Mouse (Mus musculus): ENCODE results near the gene Edc3. TPM values are rescaled to one million over a fixed set of nuclear protein-coding genes. Genes with fewer than 3 reads are reported as not detected.

Gene Edc3
- total and polyA plus RNA-seq, 2 experiments from 2014 or later: 3.7 to 10.6 TPM

DNA sequence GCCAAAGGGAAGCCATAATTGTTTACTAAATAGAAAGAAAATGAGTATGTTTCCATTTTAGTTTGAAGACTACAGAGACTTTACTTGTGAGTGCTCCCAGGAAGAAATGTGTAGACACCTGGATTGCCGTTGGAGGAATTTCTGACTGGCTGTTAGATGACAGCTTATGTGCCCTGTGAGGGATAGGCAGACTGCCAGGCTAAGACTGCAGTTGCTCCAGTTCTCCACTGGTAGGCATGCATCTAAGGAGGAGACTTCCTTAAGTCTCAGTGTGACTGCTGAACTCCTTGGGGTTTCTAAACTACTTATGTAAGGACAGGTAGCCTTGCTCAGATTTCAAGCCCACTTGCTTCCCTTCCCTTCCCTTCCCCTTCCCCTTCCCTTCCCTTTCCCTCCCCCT, 20.0 kb downstream of the Edc3 start:
- ATAC-seq (ENCODE audit: insufficient read depth, low read depth) (no peak), DNase-seq (ENCODE audit: low spot score) (no peak)
- WGBS: 91% methylated on average over 1 of the region's 1 CpGs
- no peak for TF ChIP-seq CTCF (IDR thresholded peaks at IDR 0.05; ENCODE audit: low read depth)
- TF ChIP-seq EP300 (IDR thresholded peaks at IDR 0.05; ENCODE audit: low read depth): no peak
- H3K9me3 ChIP-seq (replicated peaks; ENCODE audit: control insufficient read depth, low read length): no peaks in the 10 kb centered on the region
- no peak overlapping the region for H3K4me3 ChIP-seq (ENCODE audit: low read depth, low read length)
- peaks cover 12% of the 10 kb centered on the region for H3K4me1 ChIP-seq (ENCODE audit: control insufficient read depth, insufficient read depth)
- H3K9ac ChIP-seq (replicated peaks; ENCODE audit: low read depth, low read length): no peak overlapping the region
- peaks cover 41% of the 10 kb centered on the region for H3K36me3 ChIP-seq (replicated peaks; ENCODE audit: control insufficient read depth, insufficient read depth, low read length)
- H3K27ac ChIP-seq (ENCODE audit: low read depth): no peak overlapping the region
- no peaks in the 10 kb centered on the region for H3K27me3 ChIP-seq (ENCODE audit: control insufficient read depth, insufficient read depth, low read length)
- H3K4me2 ChIP-seq (ENCODE audit: low read depth, low read length): no peak overlapping the region

DNA sequence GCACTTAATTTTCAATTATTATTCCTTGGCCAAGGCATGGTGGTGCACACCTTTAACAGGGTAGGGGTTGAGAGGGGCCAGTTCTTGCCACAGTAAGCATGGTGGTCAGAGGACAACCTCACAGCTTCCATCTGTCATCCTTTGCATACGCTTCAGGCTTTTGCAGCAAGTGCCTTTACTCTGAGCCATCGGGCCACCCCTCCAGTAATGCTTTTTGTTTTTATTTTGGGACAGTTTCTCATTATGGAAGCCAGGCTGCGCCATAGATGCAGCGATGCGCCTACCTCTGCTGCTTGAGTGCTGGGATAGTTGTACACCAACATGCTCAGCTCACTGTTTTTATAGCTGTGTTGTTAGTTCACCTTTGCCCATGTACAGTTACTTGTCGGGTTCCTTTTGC, 25.3 kb downstream of the Edc3 start:
- Histone ChIP-seq H3K27me3 (ENCODE audit: control insufficient read depth, insufficient read depth, low read length) (no peaks in the 10 kb centered on the region), H3K4me2 (ENCODE audit: low read depth, low read length) (no peak overlapping the region), H3K9me3 (replicated peaks; ENCODE audit: control insufficient read depth, low read length) (no peaks in the 10 kb centered on the region), H3K4me1 (ENCODE audit: control insufficient read depth, insufficient read depth) (peaks cover 4% of the 10 kb centered on the region; the same call in 1 of the 2 replicates), H3K36me3 (replicated peaks; ENCODE audit: control insufficient read depth, insufficient read depth, low read length) (peaks cover 28% of the 10 kb centered on the region; the same call in 1 of the 2 replicates), H3K4me3 (ENCODE audit: low read depth, low read length) (no peak overlapping the region), H3K9ac (replicated peaks; ENCODE audit: low read depth, low read length) (no peak overlapping the region), H3K27ac (ENCODE audit: low read depth) (no peak overlapping the region)
- DNase-seq (ENCODE audit: low spot score) (no peak), ATAC-seq (ENCODE audit: insufficient read depth, low read depth) (no peak)
- WGBS: 93% methylated on average over 6 of the region's 6 CpGs
- TF ChIP-seq CTCF (IDR thresholded peaks at IDR 0.05; ENCODE audit: low read depth): no peak
- no peak for TF ChIP-seq EP300 (IDR thresholded peaks at IDR 0.05; ENCODE audit: low read depth)

DNA sequence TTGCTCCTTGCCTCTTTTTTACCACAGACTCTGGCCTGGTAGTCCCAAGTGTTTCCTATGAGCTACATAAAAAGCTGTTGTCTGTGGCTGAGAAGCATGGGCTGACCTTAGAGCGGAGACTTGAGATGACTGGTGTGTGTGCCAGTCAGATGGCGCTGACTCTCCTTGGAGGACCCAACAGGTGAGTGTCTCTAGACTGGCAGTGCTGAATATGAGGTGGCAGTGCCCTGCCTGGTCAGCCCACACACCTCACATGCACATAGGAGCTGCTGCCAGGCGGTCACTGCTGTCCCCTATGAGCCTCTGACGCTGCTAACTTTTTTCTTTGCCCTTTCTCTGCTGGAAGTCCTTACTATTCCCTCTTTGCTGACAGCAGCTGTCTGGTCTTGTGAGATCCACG, 31.5 kb downstream of the Edc3 start:
- ATAC-seq (ENCODE audit: insufficient read depth, low read depth) (no peak), DNase-seq (ENCODE audit: low spot score) (no peak)
- TF ChIP-seq CTCF (IDR thresholded peaks at IDR 0.05; ENCODE audit: low read depth): no peak
- no peak for TF ChIP-seq EP300 (IDR thresholded peaks at IDR 0.05; ENCODE audit: low read depth)
- Histone ChIP-seq H3K9ac (replicated peaks; ENCODE audit: low read depth, low read length) (no peak overlapping the region), H3K36me3 (replicated peaks; ENCODE audit: control insufficient read depth, insufficient read depth, low read length) (peaks cover 44% of the 10 kb centered on the region), H3K27ac (ENCODE audit: low read depth) (no peak overlapping the region), H3K4me3 (ENCODE audit: low read depth, low read length) (no peak overlapping the region), H3K4me2 (ENCODE audit: low read depth, low read length) (no peak overlapping the region), H3K4me1 (ENCODE audit: control insufficient read depth, insufficient read depth) (peaks cover 4% of the 10 kb centered on the region; the same call in 1 of the 2 replicates), H3K27me3 (ENCODE audit: control insufficient read depth, insufficient read depth, low read length) (no peaks in the 10 kb centered on the region), H3K9me3 (replicated peaks; ENCODE audit: control insufficient read depth, low read length) (no peaks in the 10 kb centered on the region)
- 89% methylated on average over 5 of the region's 5 CpGs for WGBS

DNA sequence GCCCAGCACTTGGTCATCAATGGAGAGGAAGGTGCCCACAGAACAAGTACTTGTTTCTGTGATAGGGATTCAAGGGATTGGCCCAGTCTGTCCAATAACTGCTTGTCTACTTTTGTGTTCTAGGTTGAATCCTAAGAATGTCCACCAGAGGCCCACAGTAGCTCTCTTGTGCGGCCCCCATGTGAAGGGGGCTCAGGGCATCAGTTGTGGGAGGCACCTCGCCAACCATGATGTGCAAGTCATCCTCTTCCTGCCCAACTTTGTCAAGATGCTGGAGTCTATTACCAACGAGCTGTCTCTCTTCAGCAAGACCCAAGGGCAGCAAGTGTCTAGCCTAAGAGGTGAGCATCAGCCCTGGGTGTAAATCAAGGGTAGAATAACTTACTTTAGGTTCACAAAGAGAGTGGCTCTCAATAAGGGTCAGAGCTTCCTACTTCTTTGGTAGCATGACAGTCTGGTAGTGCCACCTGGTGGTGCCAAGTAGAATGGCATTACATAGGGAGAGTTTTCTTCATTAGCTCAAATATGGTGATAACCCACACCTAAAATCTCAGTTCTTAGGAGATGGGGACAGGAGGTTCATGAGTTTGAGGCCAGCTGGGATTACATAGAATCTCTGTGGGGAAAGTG, 36.2 kb downstream of the Edc3 start:
- no peaks in the 10 kb centered on the region for H3K9me3 ChIP-seq (replicated peaks; ENCODE audit: control insufficient read depth, low read length)
- 71% methylated on average over 3 of the region's 3 CpGs for WGBS
- H3K27ac ChIP-seq (ENCODE audit: low read depth): no peak overlapping the region
- H3K4me1 ChIP-seq (ENCODE audit: control insufficient read depth, insufficient read depth): peaks cover 11% of the 10 kb centered on the region
- DNase-seq (ENCODE audit: low spot score) (peak; percentile 56), ATAC-seq (ENCODE audit: insufficient read depth, low read depth) (no peak)
- TF ChIP-seq EP300 (IDR thresholded peaks at IDR 0.05; ENCODE audit: low read depth) (no peak), CTCF (IDR thresholded peaks at IDR 0.05; ENCODE audit: low read depth) (peak; percentile 91)
- peaks cover 86% of the 10 kb centered on the region for H3K36me3 ChIP-seq (replicated peaks; ENCODE audit: control insufficient read depth, insufficient read depth, low read length)
- H3K4me2 ChIP-seq (ENCODE audit: low read depth, low read length): no peak overlapping the region
- H3K9ac ChIP-seq (replicated peaks; ENCODE audit: low read depth, low read length): no peak overlapping the region
- H3K4me3 ChIP-seq (ENCODE audit: low read depth, low read length): no peak overlapping the region
- H3K27me3 ChIP-seq (ENCODE audit: control insufficient read depth, insufficient read depth, low read length): no peaks in the 10 kb centered on the region

DNA sequence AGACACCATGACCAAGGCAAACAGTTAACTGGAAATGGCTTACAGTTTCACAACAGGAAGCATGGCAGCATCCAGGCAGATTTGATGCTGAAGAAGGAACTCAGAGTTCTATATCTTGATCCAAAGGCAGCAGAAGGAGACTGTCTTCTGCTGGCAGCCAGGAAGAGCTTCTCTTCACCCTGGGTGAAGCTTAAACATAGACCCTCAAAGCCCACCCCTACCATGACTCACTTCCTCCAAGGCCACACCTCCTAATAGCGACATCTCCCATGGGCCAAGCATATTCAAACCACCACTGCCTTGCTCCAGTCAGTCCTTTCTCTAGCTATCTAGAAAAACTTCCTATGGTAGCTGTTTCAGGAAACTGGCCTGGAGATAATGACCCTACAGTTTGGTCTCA, 38.7 kb downstream of the Edc3 start:
- WGBS: 46% methylated on average over 1 of the region's 1 CpGs

GRCm38 (mm10) chr9:57748137-57748536, 39.8 kb downstream of the Edc3 start:
- Histone ChIP-seq H3K4me1 (ENCODE audit: control insufficient read depth, insufficient read depth) (peaks cover 11% of the 10 kb centered on the region), H3K27me3 (ENCODE audit: control insufficient read depth, insufficient read depth, low read length) (no peaks in the 10 kb centered on the region), H3K4me2 (ENCODE audit: low read depth, low read length) (no peak overlapping the region), H3K27ac (ENCODE audit: low read depth) (0 out of 2 replicates have a peak overlapping the region, but pooled peaks have one; percentile 3), H3K9ac (replicated peaks; ENCODE audit: low read depth, low read length) (no peak overlapping the region), H3K36me3 (replicated peaks; ENCODE audit: control insufficient read depth, insufficient read depth, low read length) (peaks cover 91% of the 10 kb centered on the region), H3K4me3 (ENCODE audit: low read depth, low read length) (no peak overlapping the region), H3K9me3 (replicated peaks; ENCODE audit: control insufficient read depth, low read length) (no peaks in the 10 kb centered on the region)
- TF ChIP-seq EP300 (IDR thresholded peaks at IDR 0.05; ENCODE audit: low read depth) (no peak), CTCF (IDR thresholded peaks at IDR 0.05; ENCODE audit: low read depth) (no peak)
- DNase-seq (ENCODE audit: low spot score) (no peak), ATAC-seq (ENCODE audit: insufficient read depth, low read depth) (no peak)
- WGBS: 47% methylated on average over 6 of the region's 6 CpGs

More for the DNA sequence above, 38.7 kb downstream of the Edc3 start:
- DNase-seq (ENCODE audit: low spot score) (no peak), ATAC-seq (ENCODE audit: insufficient read depth, low read depth) (no peak)
- H3K27me3 ChIP-seq (ENCODE audit: control insufficient read depth, insufficient read depth, low read length): no peaks in the 10 kb centered on the region
- H3K4me3 ChIP-seq (ENCODE audit: low read depth, low read length): no peak overlapping the region
- no peak overlapping the region for H3K4me2 ChIP-seq (ENCODE audit: low read depth, low read length)
- peaks cover 89% of the 10 kb centered on the region for H3K36me3 ChIP-seq (replicated peaks; ENCODE audit: control insufficient read depth, insufficient read depth, low read length)
- no peaks in the 10 kb centered on the region for H3K9me3 ChIP-seq (replicated peaks; ENCODE audit: control insufficient read depth, low read length)
- no peak overlapping the region for H3K27ac ChIP-seq (ENCODE audit: low read depth)
- no peak for TF ChIP-seq EP300 (IDR thresholded peaks at IDR 0.05; ENCODE audit: low read depth)
- TF ChIP-seq CTCF (IDR thresholded peaks at IDR 0.05; ENCODE audit: low read depth): no peak
- H3K4me1 ChIP-seq (ENCODE audit: control insufficient read depth, insufficient read depth): peaks cover 11% of the 10 kb centered on the region
- no peak overlapping the region for H3K9ac ChIP-seq (replicated peaks; ENCODE audit: low read depth, low read length)

Data from heart, postnatal 0 days (tissue).